Mouse (Mus musculus) limb, embryonic 11.5 days (tissue): ENCODE measurements around the gene Zfp473. TPM values are rescaled to one million over a fixed set of nuclear protein-coding genes. Genes with fewer than 3 reads are reported as not detected.

Experiments used
- ATAC-seq: fragments of 200-750 bp; cut with Nextera tagmentation; 2 replicates; pipeline ENCODE4 v1.8.0; 2017; ENCODE audit warnings: low read depth; ENCODE audit not compliant: insufficient number of reproducible peaks, low FRiP score, low TSS enrichment
- DNase-seq: peaks from one replicate; pipeline ENCODE4 v3.0.0-alpha.2; 2015; ENCODE audit warnings: low spot score
- H3K27ac ChIP-seq: fragments of 300-500 bp; sonication (generic); replicated peaks from 2 replicates; pipeline ENCODE4 v1.5.1; 2014; ENCODE audit warnings: low read depth, mild to moderate bottlenecking, low read length
- H3K27me3 ChIP-seq: fragments of 300-500 bp; sonication (generic); 2 replicates; pipeline ENCODE4 v1.6.1; 2014; ENCODE audit warnings: mild to moderate bottlenecking, low read length, mixed read lengths; ENCODE audit not compliant: control insufficient read depth, insufficient read depth
- H3K36me3 ChIP-seq: fragments of 300-500 bp; sonication (generic); 2 replicates; pipeline ENCODE4 v1.6.1; 2014; ENCODE audit warnings: mild to moderate bottlenecking, low read length, moderate library complexity, mixed read lengths; ENCODE audit not compliant: control insufficient read depth, insufficient read depth
- H3K4me1 ChIP-seq: fragments of 300-500 bp; sonication (generic); 2 replicates; pipeline ENCODE4 v1.6.1; 2014; ENCODE audit warnings: low read length, mixed read lengths; ENCODE audit not compliant: control insufficient read depth, insufficient read depth
- H3K4me2 ChIP-seq: fragments of 300-500 bp; sonication (generic); 2 replicates; pipeline ENCODE4 v1.6.1; 2014; ENCODE audit warnings: low read depth, mild to moderate bottlenecking, moderate library complexity; ENCODE audit not compliant: severe bottlenecking
- H3K4me3 ChIP-seq: fragments of 300-500 bp; sonication (generic); 2 replicates; pipeline ENCODE4 v1.5.1; 2014; ENCODE audit warnings: low read depth, low read length
- H3K9ac ChIP-seq: fragments of 300-500 bp; sonication (generic); 2 replicates; pipeline ENCODE4 v1.6.1; 2014; ENCODE audit warnings: mild to moderate bottlenecking, low read length
- H3K9me3 ChIP-seq: fragments of 300-500 bp; sonication (generic); 2 replicates; pipeline ENCODE4 v1.6.1; 2016; ENCODE audit warnings: low read length; ENCODE audit not compliant: control insufficient read depth
- WGBS: fragments of 180-500 bp; shearing (Covaris S2); extraction: QIAGEN DNeasy Blood & Tissue Kit; methylation state at CpG from one replicate; pipeline ENCODE4 v1.1.7; 2014; 5-methylcytosine and 5-hydroxymethylcytosine counted together
- polyA plus RNA-seq: library from polyadenylated mRNA; unstranded; fragments of >200 nt; fragmentation: Nextera tagmentation; extraction: Ambion mirVana; gene quantifications from 2 replicates; pipeline ENCODE4 v1.2.1, GENCODE M21; 2014

Gene Zfp473
- polyA plus RNA-seq, 1 experiment from 2014 or later = 3.2 TPM

GRCm38 (mm10) chr7:44768129-44768528 lies 17.3 kb upstream of the Zfp473 start:
- H3K27me3 ChIP-seq = no peaks in the 10 kb centered on the region
- DNase-seq (no peak), ATAC-seq (no peak)
- H3K36me3 ChIP-seq = peaks cover 8% of the 10 kb centered on the region; the same call in 1 of the 2 replicates
- no peak overlapping the region for H3K4me3 ChIP-seq
- H3K9ac ChIP-seq = no peak overlapping the region
- no peak overlapping the region for H3K4me2 ChIP-seq
- no peak overlapping the region for H3K27ac ChIP-seq
- H3K9me3 ChIP-seq = no peaks in the 10 kb centered on the region
- 82% methylated on average over 5 of the region's 5 CpGs for WGBS
- H3K4me1 ChIP-seq = no peaks in the 10 kb centered on the region

- ATAC-seq (no peak), DNase-seq (no peak)
- Histone ChIP-seq H3K4me1 (no peaks in the 10 kb centered on the region), H3K36me3 (peaks cover 17% of the 10 kb centered on the region; the same call in 1 of the 2 replicates), H3K4me2 (no peak overlapping the region), H3K27ac (no peak overlapping the region), H3K27me3 (no peaks in the 10 kb centered on the region), H3K9me3 (no peaks in the 10 kb centered on the region), H3K9ac (no peak overlapping the region), H3K4me3 (no peak overlapping the region)
These were observed 9.5 kb upstream of the Zfp473 start for GRCm38 (mm10) chr7:44760366-44760765.

- H3K4me3 ChIP-seq = no peak overlapping the region
- H3K4me1 ChIP-seq = no peaks in the 10 kb centered on the region
- H3K9me3 ChIP-seq = no peaks in the 10 kb centered on the region
- ATAC-seq (no peak), DNase-seq (no peak)
- H3K27me3 ChIP-seq = no peaks in the 10 kb centered on the region
- H3K27ac ChIP-seq = no peak overlapping the region
- 85% methylated on average over 2 of the region's 2 CpGs for WGBS
- H3K36me3 ChIP-seq = peaks cover 16% of the 10 kb centered on the region
- no peak overlapping the region for H3K9ac ChIP-seq
- H3K4me2 ChIP-seq = no peak overlapping the region
These were observed 6.3 kb upstream of the Zfp473 start for GRCm38 (mm10) chr7:44757164-44757563.

- ATAC-seq (peak; percentile 95), DNase-seq (peak; percentile 96)
- peak within 1 kb of the TSS; percentile 69 for H3K9ac ChIP-seq
- peak within 1 kb of the TSS; percentile 63 for H3K4me3 ChIP-seq
- WGBS = under 1% methylated on average over 44 of the region's 44 CpGs
- H3K27ac ChIP-seq = peak within 1 kb of the TSS; percentile 76; the same call in 1 of the 2 replicates
- no peaks in the 10 kb centered on the region for H3K27me3 ChIP-seq
- H3K4me2 ChIP-seq = peak within 1 kb of the TSS; percentile 73
- no peaks in the 10 kb centered on the region for H3K36me3 ChIP-seq
- peaks cover 8% of the 10 kb centered on the region for H3K4me1 ChIP-seq
- H3K9me3 ChIP-seq = no peaks in the 10 kb centered on the region
These were observed 2.5 kb downstream of the Zfp473 start, which contains the start of gene Vrk3 for GRCm38 (mm10) chr7:44748101-44749044. Vrk3 (plus strand) TSS chr7:44748413.

GRCm38 (mm10) chr7:44747115-44747514 lies 3.7 kb downstream of the Zfp473 start:
- H3K27ac ChIP-seq = no peak overlapping the region
- H3K4me2 ChIP-seq = peak overlapping the region; percentile 73
- no peak for DNase-seq
- peaks cover 8% of the 10 kb centered on the region for H3K4me1 ChIP-seq
- no peak overlapping the region for H3K4me3 ChIP-seq
- ATAC-seq = no peak
- no peaks in the 10 kb centered on the region for H3K27me3 ChIP-seq
- H3K9me3 ChIP-seq = no peaks in the 10 kb centered on the region
- H3K36me3 ChIP-seq = no peaks in the 10 kb centered on the region
- H3K9ac ChIP-seq = no peak overlapping the region
- WGBS = 70% methylated on average over 4 of the region's 4 CpGs

GRCm38 (mm10) chr7:44745076-44745475 lies 5.8 kb downstream of the Zfp473 start:
- WGBS = under 1% methylated on average over 18 of the region's 18 CpGs
- Histone ChIP-seq H3K9me3 (no peaks in the 10 kb centered on the region), H3K36me3 (no peaks in the 10 kb centered on the region), H3K27ac (no peak overlapping the region), H3K4me1 (peaks cover 8% of the 10 kb centered on the region), H3K4me3 (peak overlapping the region; percentile 28), H3K4me2 (peak overlapping the region; percentile 67), H3K9ac (peak overlapping the region; percentile 71), H3K27me3 (no peaks in the 10 kb centered on the region)
- peak; percentile 40; the same call in 1 of the 2 replicates for ATAC-seq
- DNase-seq = peak; percentile 85

- H3K27ac ChIP-seq = no peak overlapping the region
- no peaks in the 10 kb centered on the region for H3K9me3 ChIP-seq
- peaks cover 8% of the 10 kb centered on the region for H3K4me1 ChIP-seq
- peak overlapping the region; percentile 3; the same call in 1 of the 2 replicates for H3K9ac ChIP-seq
- H3K27me3 ChIP-seq = no peaks in the 10 kb centered on the region
- no peak for DNase-seq
- H3K4me3 ChIP-seq = no peak overlapping the region
- H3K36me3 ChIP-seq = no peaks in the 10 kb centered on the region
- ATAC-seq = no peak
- 47% methylated on average over 9 of the region's 9 CpGs for WGBS
- peak overlapping the region; percentile 67; the same call in 1 of the 2 replicates for H3K4me2 ChIP-seq
These were observed 6.6 kb downstream of the Zfp473 start for GRCm38 (mm10) chr7:44744270-44744669.

GRCm38 (mm10) chr7:44741361-44741760 lies 9.5 kb downstream of the Zfp473 start:
- no peaks in the 10 kb centered on the region for H3K9me3 ChIP-seq
- DNase-seq = no peak

More at GRCm38 (mm10) chr7:44741361-44741760, 9.5 kb downstream of the Zfp473 start:
- Histone ChIP-seq H3K27me3 (no peaks in the 10 kb centered on the region), H3K36me3 (peaks cover 4% of the 10 kb centered on the region; the same call in 1 of the 2 replicates), H3K4me3 (no peak overlapping the region), H3K27ac (no peak overlapping the region), H3K4me1 (0 out of 2 replicates have a peak, but pooled peaks cover 5% of the 10 kb centered on the region), H3K4me2 (no peak overlapping the region), H3K9ac (no peak overlapping the region)
- WGBS = 84% methylated on average over 8 of the region's 8 CpGs
- no peak for ATAC-seq
